Mouse (Mus musculus) frontal cortex, adult 2 months (tissue): Measurements from ENCODE around the gene Mfsd4b1. TPM values are rescaled to one million over a fixed set of nuclear protein-coding genes. Genes with fewer than 3 reads are reported as not detected.
"Not testable (repeated sequence)": the region's sequence is repeated elsewhere in the genome, so short reads cannot be mapped to it uniquely, and the experiment has no call there.

Experiments used
- DNase-seq, 2 experiments: peaks; one replicate each; pipeline ENCODE4 v3.0.0; 2022; ENCODE audit warnings: low spot score in 1 of 2; ENCODE audit errors: extremely low spot score in 1 of 2
- polyA plus RNA-seq: library from polyadenylated mRNA; depleted of rRNA; stranded (reverse); fragments of >200 nt; gene quantifications from 2 replicates; pipeline ENCODE4 v1.2.3, GENCODE M21; 2012

The Mfsd4b1 gene
- polyA plus RNA-seq, 1 experiment = 0.40 TPM

DNA sequence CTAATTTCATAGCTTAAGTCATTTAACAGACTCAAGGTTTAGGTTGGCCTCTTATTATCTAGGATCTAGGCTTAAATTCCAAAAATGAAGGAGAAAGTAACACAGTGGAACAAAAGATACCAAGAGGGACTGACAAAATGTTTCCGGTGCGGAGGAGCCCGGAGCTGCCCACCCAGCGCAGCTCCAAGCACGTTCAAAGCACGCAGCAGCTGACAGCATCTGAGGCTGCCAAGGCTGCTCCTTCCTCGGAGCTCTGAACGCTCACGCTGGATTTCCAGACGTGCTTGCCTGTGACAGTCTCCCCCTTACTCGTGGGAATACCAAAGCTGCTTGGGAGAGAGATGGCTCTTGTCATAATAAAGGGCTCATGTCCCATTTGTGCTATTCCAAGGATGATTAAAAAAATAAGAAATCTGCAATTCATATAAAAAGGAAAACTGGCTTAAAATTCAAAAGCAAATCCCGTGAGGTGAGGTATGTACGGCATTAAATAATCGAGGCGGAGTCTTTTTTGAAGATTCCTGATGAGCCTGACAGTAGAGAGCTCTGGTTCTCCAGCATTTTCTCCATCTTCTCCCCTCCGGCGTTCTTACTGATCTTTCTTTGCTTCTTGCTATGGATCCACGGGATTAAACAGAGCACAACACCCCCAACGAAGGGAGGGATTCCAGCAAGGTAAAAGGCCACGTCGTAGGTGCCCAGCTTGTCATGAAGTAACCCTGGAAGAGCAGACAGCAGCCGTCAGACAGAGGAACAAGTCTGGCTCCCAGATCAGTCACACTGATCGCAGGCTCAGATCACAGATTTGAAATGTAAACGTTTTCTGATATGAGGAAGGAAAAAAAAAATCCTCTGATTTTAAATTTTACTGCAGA lies 11.9 kb upstream of the Mfsd4b1 start:
- DNase-seq = peak; percentile 20 to 62

DNA sequence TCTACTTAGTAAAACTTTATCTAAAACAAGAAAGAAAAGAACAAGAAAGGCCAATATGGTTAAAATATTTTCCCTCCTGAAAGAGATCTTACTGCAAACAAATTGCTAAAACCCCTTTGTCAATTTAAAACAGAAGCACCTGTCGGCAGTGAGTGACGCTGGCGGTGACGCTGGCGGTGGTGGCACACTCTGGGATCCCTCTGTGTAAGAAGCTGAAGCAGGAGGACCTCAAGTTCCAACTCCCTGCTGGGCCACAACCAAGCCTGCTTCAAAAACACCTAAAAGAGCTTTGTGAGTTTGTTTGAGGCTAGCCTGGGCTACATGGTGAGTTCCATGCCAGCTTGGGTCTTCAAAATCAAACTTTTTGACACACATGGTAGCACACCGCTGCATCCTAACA lies 9.9 kb upstream of the Mfsd4b1 start:
- no peak for DNase-seq

DNA sequence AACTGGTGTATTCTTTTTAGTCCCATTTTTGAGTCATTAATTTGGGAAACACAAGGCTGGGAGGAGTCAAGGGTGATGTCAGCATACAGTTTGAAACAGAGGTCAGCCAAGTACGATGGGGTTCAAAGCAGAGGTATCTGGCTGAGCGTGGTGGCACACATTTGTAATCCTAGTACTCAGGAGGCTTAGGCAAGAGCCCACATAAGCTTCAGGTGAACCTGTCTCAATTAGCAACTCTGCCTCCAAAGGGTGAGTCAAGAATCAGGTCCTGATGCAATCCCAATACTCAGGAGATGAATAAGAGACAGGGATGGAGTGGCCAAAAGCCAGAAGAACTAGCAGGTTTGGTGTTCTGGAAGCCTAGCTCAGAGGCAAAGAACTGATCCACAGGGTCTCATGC lies 7.8 kb upstream of the Mfsd4b1 start:
- no peak for DNase-seq

DNA sequence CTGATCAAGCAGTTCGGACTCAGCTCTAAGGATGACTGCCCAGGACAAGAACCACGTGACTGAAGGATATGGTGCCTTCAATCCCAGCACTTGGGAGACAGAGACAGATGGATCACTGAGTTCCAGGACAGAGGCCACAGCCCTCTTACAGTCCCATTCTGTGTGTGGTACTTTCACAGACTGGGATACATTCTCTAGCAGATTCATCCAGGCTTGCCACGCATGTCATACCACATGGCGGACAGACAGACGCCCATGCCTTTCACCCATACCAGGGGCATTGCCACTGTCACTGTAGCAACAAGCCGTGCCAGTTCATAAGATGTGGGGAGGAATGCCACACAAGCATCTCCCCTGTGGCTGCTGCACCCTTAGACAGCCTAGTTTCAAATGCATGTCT lies 5.6 kb upstream of the Mfsd4b1 start:
- DNase-seq = no peak

DNA sequence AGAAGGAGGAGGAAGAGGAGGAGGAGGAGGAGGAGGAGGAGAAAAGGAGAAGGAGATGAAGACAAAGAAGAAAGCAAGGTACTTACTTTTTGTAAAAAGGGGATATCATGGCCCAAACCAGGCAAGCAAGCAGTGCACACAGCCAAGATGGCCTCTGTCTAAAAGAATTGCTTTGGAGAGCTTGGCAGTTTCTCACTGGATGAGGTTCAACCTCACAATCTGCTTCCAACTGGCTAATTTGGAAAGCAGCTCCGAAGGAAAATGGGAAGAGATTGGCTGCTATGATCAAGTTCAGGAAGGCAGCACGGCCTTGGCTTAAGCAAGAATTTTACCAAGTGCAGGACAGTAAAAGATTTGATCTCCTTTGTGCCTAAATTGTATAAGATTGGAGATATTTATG lies 4.5 kb upstream of the Mfsd4b1 start:
- DNase-seq = no peak

DNA sequence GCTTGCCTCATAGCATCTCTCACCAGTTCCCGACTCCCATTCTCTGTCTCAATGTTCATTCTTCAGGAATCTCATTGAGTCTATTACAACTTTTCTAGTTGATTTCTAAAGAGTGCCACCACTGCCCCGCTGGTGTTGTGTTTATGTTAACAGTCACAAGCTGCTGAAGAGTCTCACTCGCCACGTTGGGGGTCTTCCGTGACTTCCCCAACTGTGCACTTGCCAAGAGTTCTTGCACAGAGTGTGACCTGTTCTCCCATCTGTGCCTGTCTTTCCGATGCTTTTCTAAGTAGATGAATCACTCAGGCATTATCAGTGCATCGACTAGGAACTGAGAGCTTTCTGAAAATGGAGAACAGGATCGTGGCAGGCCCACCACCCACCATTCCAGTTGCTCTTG lies 3.0 kb upstream of the Mfsd4b1 start:
- DNase-seq = no peak

DNA sequence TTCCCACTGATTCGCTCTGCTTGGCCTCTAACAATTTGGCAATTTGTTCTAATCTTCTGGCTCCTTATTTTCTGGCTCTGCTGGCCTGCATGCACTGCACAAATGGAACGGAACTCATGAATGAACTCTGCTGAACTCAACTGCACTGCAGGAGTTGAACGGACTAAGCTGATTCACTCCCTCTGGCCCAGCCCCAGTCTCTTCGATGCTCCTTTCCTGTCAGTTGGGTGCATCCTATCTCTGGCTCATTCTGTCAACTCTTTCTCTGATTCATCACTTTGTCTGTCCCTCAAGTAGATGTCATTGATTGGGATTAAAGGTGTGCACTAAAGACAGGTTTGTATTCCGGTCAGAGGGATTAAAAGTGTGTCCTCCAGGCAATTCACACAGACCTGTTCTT lies 1.5 kb upstream of the Mfsd4b1 start:
- no peak for DNase-seq

DNA sequence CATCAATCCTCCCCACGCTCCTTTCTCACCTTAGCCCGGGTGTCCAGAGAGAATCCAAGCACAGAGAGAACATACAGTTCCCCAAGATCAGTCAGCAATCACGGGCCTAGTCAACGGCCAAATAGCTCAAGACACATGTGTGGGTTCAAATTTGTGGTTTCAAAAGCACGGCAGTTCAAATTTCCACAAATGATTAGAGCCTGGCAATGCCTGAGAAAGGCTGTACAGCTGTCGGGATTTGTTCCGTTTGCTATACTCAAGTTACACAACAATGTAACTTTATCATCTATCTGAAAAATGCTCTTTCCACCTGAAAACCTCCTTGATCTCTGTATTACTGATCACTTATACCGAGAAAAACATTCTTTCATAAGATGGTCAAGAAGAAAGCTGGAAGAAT lies 492 bp upstream of the Mfsd4b1 start:
- DNase-seq = peak in 1 of 2 experiments; percentile 11

DNA sequence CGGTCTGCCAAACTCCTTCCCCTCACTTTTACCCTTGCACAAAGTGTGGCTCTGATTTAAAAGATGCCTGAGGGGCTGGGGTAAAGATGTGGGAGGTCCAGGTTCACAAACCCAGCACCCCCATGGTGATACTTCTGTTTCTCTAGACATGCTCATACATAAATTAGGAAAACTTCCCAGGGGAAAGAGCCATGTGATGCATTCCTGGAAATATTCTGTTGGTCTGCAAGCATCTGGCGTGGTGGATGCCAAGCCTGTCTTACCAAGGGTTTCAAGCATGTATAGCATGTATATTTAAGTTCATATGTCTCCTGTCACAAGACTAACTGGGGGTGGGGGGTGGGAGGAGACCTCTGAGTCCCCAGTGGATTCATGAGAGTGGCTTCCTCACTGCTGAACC lies 4.7 kb downstream of the Mfsd4b1 start:
- no peak for DNase-seq

DNA sequence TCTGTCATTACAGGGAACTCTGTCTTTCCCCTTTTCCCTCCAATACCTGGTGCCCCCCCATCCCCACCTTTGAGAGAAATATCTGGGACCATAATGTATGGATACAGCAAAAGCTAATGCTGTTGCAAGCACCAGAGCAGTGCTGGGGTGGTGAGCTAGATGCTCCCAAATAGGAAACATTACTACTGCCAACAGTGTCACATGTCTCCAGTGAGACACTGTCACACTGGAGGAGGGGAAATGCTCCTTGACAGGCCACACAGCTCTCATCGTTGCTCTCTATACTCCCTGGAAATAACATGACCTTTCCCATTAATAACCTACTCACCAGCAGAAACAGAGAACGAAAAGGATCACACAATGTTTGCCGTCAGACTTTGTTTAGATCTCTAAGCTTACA lies 5.6 kb downstream of the Mfsd4b1 start:
- DNase-seq = no peak

DNA sequence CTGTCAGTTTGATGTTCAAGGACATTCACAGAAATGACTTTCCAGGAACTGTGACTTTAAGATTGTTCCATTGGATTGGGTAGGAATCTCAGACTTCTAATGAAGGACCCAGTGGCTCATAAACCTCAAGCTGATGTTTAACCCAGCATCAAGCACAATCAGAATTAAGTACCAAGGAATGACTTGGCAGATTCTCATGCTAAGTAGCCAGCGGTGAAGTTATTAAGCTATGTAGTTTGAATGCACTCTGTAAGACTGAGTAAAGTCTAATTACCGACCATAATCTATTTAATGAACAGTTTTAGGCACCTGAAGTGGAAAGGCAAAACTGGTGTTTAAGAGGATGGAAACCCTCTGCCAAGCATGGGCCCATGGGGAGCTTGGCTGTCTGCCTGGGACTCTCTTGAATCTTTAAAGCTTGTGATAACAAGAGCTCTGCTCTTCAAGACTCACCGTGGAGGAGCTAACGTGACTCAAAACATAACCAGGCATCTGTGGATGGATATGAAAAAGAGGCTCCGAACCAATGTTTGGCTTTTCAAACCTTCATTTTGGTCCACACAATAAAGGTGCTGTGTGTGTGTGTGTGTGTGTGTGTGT lies 6.7 kb downstream of the Mfsd4b1 start:
- no peak for DNase-seq

DNA sequence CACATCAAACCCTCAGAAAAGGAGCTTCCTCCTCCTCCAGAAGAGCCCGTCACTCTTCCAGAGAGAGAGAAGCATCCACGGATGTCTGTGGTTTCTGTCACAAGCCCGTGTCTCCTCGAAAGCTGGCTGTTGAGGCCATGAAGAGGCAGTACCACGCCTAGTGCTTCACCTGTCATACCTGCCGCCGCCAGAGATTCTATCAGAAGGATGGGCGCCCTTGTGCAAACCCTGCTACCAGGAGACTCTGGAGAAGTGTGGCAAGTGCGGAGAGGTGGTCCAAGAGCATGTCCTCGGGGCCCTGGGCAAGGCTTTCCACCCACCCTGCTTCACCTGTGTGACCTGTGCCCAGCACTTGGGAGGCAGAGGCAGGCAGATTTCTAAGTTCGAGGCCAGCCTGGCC lies 15.5 kb downstream of the Mfsd4b1 start:
- DNase-seq = no peak

DNA sequence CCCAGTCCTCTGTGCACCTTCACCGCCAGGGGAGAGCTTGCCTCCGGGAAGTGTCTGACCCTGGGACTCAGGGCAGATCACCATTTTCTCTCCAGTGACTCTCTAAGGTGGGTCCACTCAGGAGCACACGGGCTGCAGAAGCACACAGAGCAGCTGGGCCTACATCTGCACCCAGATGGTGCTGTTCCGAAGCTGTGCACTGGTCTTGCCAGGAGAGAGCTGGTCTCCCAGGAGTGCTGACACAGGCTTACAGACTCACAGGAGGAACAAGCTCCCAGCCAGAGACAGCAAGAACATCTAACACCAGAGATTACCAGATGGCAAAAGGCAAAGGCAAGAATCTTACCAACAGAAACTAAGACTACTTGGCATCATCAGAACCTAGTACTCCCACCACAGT lies 16.2 kb downstream of the Mfsd4b1 start:
- DNase-seq = not testable (repeated sequence)

DNA sequence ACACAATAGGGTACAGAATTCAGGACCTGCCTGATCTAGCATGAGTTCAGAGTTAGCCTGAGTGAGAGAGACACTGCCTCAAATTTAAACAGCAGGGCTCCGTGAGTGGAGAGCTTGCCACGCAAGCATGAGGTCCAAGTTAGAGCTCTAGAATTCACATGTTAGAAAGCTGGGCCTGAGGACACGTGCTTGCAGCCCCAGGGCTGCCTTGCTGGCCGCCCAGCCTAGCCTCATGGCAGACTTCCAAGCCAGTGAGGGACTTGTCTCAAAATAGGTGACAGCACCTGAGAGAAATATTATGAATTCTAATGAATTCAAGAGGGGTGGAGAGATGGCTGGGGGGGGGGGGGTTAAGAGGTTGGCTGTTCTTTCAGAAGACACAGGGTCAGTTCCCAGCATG lies 17.1 kb downstream of the Mfsd4b1 start:
- no peak for DNase-seq

DNA sequence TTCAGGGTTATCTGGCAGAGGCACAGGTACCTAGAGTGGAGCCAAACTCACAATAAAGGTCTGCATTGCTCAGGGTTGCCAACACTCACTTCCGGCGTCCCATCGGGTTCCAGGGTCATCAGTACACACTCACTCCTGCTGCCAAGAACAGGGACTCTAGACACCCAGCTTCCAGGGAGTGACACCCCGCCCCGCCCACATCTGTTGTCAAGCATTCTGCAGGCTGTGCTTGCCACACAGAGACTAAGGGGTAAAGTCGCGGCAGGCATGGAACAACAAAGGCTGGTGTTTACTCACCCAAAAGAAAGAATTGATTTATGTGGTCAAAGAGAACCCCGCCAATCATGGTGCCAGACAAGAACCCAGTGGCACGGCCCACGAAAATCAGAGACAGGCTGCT lies 18.1 kb downstream of the Mfsd4b1 start:
- no peak for DNase-seq

DNA sequence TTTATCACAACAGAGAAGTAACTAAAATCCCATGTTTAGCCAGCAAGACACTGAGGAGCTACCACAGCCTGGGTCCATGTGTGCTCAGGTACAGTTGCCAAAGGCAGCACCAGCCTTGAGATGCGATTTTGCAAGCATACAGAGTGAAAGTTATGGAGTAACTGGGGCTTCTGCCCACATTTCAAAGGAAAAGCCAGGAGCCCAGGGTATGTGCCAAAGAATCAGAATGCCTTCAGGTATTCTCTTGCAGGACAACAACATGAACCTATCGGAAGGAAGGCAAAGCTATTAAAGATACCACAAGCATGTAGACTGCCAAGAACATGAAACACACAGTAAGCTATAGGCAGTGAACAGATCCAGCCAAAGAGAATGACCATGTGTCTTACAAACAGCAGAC lies 24.3 kb downstream of the Mfsd4b1 start:
- no peak for DNase-seq

DNA sequence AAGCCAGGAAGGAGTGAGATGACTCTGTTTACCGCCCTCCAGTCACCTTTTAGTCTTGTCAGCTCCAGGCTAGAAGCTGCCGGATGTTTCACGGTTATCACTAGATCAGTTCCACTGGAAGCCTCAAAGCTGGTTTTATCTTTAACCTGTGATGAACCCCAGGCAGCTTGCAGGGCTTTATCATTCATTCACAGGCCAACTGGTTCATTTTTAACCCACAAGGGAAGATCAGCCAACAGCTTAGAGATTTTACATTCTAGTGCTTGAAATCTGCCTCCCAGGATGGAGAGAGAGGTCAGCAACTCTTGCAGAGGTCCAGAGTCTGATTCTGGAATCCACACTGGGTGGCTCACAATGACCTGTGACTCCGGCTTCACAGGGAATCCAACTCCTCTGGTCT lies 33.9 kb downstream of the Mfsd4b1 start:
- no peak for DNase-seq

DNA sequence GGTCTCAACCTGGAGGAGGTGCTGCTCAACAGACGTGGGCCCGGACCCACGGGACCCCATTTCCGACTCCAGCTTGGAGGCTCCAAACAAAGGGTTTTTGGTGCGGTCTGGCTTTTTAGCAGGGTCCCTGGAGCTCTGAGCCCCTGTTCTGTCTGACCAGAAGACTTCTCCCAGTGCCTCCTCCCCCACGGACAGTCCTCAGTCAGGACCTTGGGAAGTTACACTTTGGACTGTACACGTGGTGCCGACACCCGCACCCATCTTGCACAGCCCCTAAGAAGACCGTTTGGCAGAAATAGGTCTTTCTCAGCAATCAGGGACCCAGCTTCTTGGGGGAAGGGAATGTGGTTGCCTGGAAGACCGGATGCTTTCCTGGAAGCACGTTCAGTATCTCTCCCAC lies 38.6 kb downstream of the Mfsd4b1 start, which contains the start of gene Mfsd4b5:
Gene Mfsd4b5 (minus strand): TSS at position 181 of the 400 bp plus-strand sequence.
- no peak for DNase-seq

DNA sequence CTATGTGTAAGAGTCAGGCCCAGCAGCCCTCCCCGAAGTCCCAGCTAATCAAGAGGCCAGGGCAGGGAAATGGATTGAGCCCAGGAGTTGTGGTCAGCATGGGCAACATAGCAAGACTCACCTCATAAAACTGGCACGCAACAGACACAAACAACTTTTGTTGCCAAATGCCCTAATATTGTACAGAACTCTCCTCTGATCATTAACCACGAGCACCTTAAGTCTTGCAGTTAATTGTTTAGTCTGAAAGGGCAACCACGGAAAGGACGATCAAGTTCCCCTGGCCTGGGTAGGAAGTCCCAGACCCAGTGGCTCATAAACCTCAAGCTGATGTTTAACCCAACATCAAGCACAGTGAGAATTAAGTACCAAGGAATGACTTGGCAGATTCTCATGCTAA lies 42.5 kb downstream of the Mfsd4b1 start:
- no peak for DNase-seq

DNA sequence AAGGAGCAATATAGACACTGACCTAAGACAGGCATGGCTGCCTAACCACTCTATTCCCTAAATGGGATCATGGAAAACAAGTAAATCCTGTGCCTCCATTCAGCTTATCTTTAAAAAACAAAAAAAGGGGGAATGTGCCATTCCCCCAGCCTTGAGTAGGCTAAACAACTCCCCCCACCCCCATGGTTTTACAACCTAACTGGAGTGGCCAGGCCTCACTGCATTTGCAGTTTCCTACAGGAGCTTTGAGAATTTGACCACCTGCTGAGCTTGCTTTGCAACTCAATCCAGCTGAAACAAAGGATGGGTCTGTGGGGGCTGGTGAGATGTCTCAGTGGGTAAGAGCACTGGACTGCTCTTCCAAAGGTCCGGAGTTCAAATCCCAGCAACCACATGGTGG lies 46.8 kb downstream of the Mfsd4b1 start:
- no peak for DNase-seq

DNA sequence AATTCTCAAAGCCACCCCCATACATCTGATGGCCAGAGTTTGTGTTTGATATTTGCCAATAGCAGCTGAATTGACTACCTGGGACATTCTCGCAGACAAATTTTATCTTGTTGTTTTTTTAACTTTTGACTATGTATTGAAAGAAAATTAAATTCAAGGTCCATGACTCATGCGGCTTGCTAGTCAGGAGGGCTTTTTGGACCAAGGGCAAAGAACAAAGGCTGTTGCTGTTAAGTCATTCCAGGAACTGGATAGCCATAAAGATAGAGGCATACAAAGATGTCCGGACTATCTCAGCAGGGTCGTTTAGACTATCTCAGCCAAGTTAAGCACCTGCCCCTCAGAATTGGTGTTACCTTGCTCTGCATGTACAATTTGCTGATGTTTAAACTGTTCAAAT lies 47.7 kb downstream of the Mfsd4b1 start:
- DNase-seq = no peak

DNA sequence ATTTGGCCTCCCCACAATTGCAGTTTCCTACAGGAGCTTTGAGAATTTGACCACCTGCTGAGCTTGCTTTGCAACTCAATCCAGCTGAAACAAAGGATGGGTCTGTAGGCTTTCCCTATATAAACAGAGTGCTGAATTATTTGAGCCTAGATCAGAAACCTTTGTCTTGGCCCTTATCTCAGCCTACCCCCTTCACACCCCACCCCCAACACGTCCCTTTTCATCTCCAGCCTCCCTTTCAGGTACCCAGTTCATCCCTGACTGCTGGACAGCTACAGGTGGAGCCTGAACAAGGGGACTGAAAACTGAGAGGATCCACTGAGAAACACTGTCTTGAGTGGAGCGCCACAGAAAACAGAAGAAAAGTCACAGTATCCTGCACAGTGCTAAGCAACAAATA lies 49.3 kb downstream of the Mfsd4b1 start:
- DNase-seq = no peak
